Mouse (Mus musculus) megakaryocyte, embryonic 14.5 days (primary cell): Measurements from ENCODE around the gene Galnt6.

ENCODE experiments used
- FLI1 ChIP-seq: IDR thresholded peaks from 2 replicates; pipeline ENCODE4 v1.6.1; 2012; ENCODE audit warnings: low read length, inconsistent platforms, mixed read lengths
- GATA1 ChIP-seq: IDR thresholded peaks from 3 replicates; pipeline ENCODE4 v1.6.1; 2012; ENCODE audit warnings: mixed read lengths, low read length, inconsistent platforms, borderline replicate concordance

DNA sequence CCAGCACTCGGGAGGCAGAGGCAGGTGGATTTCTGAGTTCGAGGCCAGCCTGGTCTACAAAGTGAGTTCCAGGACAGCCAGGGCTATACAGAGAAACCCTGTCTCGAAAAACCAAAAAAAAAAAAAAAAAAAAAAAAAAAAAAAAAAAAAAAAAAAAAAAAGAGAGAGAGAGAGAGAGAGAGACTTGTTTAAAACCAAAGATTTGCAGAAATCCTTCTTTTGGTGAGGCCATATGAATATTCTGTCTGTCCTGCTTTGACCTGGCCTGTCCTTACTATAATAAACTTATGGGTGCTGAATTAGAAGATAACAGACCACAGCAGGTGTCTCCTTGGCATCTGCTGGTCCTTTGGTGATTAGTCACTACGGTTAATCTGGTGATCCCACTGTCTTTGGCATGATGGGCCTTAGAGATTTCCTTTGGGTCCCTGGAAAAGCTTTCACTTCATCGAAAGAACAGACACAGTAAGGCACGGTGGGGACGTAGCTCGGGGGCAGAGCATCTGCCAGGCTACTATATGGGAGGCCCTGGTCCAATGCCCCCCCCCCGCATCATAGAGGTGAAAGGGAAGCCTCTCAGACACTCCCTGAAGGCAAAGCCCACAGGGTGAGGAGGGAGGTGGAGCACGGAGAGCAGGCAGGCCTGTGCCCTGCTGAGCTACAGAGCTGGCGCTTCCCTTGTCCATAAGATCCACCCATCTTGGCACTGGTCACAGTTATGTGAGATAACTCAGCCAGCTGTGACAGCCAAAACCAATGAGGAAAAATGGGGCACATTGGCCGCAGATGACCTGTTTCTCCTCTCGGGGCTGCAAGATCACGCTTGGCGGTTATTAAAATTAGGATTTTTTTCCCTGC, 6.1 kb upstream of the Galnt6 start:
- TF ChIP-seq GATA1 (no peak), FLI1 (no peak)
